Mouse (Mus musculus) layer of hippocampus, adult 18-20 months (tissue): ENCODE measurements at regions not wholly inside any gene's neighbourhood (a gene's known extent, or its start where the extent isn't known, plus 50 kb on each side); places are given as distances from the start of the nearest gene placed in this dataset.

ENCODE experiments used
- DNase-seq, 2 experiments: peaks; one replicate each; pipeline ENCODE4 v3.0.0; 2022; ENCODE audit warnings: low spot score in 2 of 2

DNA sequence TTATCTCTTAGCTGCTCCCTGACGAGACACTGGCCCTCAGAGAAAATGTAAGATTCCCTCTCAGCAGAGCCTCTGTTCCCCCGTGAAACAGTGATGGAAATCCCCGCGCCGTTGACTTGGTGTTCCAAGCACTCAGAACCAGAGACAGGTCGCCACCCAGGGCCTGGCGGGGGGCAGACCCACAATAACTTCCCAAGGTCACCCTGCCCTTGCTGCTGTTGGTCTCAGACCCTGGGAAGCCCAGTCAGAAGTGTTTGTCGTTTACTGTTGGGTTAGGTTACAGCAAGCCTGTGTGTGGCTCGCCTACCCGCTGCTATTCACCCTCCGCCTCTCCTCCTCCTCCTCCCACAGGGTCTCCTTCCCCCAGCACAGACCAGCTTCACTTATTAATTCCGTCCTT lies 154.2 kb upstream of the Eomes start:
- DNase-seq = no peak

DNA sequence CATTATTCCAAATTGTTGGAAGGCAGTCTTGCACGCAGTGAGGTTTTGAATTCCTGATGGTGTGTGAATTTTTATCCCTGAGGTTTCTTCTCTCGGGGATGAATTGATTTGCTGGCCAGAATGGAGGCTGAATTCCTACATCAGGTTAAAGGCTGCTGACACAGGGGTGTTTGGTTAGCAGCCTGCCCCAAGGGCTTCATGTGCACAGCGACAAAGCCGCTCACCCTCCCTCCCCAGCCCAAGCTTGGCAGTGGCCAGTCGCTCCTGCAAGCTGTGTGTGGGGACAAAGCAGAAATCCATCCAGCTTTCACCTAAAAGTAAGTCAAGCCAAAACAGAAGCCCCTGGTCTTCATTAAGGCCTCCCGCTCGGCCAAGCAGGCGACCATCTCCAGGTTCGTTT lies 151.4 kb upstream of the Eomes start:
- DNase-seq = no peak

DNA sequence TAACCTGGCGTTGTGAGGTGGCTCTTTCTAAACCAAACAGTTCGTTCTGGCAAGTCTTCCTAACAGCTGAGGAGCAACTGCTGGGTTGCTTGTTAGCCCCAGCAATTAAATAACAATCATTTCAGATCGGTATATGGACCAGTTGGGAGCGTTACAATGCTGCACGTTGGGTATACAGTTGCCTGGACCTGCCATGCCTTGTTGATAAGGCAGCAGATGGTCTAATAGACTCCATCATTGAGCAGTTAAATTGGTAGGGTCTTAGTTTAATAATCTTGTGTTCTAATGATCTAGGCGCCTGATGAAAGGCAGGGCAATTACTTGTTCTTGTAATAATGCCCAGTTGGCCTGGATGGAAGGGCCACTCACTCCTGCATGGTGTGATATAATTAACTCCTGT lies 150.1 kb upstream of the Eomes start:
- DNase-seq = no peak

DNA sequence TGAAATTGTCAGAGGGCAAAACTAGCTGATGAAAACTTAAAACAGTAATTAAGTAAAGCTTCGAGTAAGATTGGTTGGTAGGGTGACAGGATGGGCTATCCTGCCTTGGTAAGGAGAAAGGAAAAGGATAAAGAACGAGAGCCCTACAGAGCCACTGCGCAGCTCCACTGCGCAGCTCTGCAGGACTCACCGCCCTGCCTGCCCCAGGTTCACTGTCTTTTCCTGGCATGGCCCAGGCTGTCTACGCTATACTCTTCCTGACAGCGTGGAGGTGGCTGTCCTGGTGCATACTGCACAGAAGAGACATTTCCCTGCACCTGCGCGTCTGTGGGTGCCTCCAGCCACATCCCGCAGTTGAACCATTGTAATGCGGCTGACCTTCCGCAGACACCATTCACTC lies 136.6 kb upstream of the Eomes start:
- DNase-seq = no peak

DNA sequence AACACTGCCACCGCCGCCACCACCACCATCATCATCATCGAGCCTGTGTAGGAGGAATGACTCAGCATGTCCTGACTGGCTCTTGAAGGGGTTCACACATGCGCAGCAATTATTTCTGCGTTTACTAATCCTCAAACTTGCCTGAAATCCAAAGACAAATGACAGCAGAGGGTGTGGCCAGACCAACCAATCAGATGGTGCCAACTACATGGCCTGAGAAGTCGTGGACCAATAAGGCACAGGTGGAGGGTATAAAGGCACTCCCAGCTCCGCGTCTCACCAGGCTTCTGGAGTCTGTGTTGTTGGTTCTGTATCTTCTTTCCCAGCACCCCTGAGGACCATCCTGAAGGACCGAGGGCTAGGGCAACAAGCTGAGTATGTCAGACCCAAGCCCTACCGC lies 123.1 kb upstream of the Eomes start:
- DNase-seq = no peak

GRCm38 (mm10) chr9:118357406-118357805 lies 120.6 kb upstream of the Eomes start:
- DNase-seq = no peak

- no peak for DNase-seq
Measured at GRCm38 (mm10) chr9:118363929-118364328, 114.1 kb upstream of the Eomes start.

DNA sequence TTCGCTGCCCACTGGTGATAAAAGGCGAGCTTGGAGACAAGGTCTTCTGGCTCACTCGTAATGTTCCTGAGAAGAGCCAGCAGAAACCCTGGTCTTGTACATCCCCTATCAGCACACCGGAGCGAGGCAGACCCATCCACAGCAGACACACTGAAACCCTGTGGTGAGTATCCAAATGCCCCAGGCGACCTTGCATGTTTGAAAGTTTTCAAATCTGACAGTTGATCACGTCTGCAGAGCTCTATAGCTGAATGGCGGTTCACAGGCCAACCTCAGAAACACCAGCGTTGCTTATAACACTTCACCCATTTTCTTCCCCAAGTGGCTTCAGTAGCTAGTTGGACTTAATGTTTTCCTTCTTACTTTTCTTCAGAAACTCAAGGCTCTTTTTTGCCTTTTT lies 112.6 kb upstream of the Eomes start:
- DNase-seq = no peak

- no peak for DNase-seq
Measured at GRCm38 (mm10) chr9:118367314-118367713, 110.7 kb upstream of the Eomes start.

DNA sequence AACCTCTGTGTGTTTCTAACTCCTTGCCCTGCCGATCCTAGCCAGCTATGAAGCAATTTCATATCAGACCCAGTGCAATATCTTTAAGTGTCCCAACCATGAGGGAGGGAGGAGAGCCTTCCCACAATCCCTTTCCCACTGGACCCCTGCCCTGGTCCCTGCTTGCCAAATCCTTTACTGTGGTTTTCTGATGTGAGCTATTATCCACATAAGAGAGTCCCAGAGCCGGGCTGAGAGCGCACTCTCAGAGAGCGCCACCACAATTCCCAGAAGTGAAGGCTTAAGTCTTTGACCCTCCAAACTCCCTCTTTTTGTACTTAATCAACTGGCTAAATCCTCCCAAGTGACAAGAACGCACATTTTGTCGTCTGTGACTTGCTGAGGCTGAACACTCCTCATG lies 107.4 kb upstream of the Eomes start:
- no peak for DNase-seq

DNA sequence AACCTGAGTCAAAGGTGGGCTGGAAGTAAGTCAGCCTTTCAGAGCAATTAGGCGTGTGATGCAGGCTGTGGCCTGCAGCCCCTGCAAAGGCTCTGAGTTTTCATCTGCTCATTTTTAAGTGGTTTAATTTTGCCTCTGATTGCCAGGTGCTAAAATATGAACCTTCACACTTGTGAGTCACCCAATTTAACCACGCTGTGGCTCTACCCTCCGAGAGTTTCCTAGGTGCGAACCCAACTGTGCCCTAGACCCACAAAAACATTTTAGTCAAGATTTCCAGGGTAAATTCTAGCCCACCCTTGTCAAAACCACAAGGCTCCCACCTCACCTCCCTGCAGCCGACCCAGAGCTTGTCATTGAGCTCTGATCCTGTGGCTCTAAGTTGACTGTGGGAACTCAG lies 103.3 kb upstream of the Eomes start:
- DNase-seq = no peak

- DNase-seq = peak; percentile 0 to 4
Measured at GRCm38 (mm10) chr9:118379055-118379454, 99.0 kb upstream of the Eomes start.

DNA sequence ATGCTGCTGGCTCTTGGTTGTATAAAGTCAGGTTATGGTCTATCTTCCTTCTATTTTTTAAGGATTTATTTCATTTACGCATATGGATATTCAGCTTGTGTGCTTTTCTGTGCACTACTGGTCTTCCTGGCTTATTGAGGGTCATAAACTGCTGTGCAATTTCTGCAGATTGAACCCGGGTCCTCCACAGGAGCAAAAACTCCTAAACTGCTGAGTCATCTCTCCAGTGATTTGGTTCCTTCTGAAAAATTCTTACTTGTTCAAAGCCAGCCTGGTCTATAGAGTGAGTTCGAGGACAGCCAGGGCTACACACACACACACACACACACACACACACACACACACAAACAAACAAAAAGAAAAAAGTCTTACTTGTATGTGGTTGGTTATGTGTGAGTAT lies 95.5 kb upstream of the Eomes start:
- DNase-seq = no peak

GRCm38 (mm10) chr9:118384610-118385009 lies 93.4 kb upstream of the Eomes start:
- DNase-seq = no peak

DNA sequence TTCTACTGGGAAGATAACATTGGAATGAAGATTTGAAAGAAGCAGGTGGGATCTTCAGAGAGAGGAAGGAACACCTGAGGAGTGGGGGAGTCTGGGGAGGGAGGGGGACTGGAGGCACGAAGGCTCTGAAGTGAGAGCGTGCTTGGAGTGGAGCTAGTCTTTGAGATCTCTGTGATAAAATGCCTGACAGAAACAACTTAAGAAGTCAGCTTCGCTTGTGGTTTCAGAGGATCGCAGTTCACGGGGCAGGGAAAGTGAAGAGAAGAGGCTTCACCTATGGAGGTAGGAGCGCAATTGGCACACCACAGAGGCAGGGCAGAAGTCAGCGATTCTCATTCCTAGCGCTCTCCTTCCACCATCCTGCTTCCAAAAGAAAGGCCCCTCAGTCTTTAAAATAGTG lies 90.4 kb upstream of the Eomes start:
- DNase-seq = no peak

- DNase-seq = no peak
Measured at GRCm38 (mm10) chr9:118389481-118390334, 88.3 kb upstream of the Eomes start.

GRCm38 (mm10) chr9:118390679-118391078 lies 87.3 kb upstream of the Eomes start:
- no peak for DNase-seq

DNA sequence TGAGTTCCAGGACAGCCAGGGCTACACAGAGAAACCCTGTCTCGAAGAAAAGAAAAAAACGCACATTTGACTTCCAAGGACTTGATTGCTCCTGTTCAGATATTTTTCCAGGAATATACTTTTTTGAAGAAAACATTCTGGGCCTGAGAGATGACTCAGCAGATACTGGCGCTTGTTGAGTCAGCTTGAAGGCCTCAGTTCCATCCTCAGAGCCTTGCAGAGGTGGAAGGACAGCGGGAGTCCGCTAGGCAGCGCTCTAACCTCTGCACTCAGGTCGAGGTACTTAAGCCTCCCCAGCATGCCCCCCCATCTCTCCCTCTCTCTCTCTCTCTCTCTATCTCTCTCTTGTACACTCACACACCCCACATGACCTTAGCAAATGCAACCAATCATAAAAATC lies 86.3 kb upstream of the Eomes start:
- DNase-seq = no peak

DNA sequence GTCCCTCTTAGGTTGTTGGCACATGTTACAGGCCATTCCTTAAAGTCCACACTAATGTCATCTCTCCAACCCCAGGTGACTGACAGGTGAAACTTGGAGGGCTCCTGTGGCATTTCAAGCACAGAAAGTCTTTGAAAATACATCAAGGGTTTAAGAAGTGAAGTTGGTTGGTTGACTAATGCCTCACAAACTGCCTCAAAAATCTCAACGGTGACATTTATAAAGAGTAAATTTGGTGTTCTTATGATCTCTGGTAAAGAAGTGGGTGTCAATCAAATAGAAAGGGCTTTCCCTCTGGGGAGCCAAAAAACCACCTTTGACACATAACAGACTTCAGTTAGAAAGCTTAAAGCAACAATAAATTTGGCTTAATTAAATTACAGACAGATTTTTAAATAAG lies 85.2 kb upstream of the Eomes start:
- no peak for DNase-seq

- DNase-seq = no peak
Measured at GRCm38 (mm10) chr9:118393567-118393966, 84.4 kb upstream of the Eomes start.

- DNase-seq = no peak
Measured at GRCm38 (mm10) chr9:118396425-118397053, 81.5 kb upstream of the Eomes start.

- DNase-seq = no peak
Measured at GRCm38 (mm10) chr9:118400520-118400919, 77.5 kb upstream of the Eomes start.

- no peak for DNase-seq
Measured at GRCm38 (mm10) chr9:118401170-118401569, 76.8 kb upstream of the Eomes start.
